In genomic region chr9:98260210-98260609, GRCm38 (mm10) we compare ENCODE assay signal across 25 mouse cellular contexts. TPM values are rescaled to one million over a fixed set of nuclear protein-coding genes. Genes with fewer than 3 reads are reported as not detected.
DNase-seq lines count a peak whose midpoint lies in the region; ATAC-seq and TF ChIP-seq lines count a peak whose summit lies in the region.
"Had no signal": no experiment of that assay in that cellular context is flagged by ENCODE, and none has a peak within 500 bp of the region (broad histone marks: within the 10 kb centered on the region; RNA-seq: fewer than 3 reads in every experiment).

No protein-coding gene starts in this region.

- no peaks in the 10 kb centered on the region for H3K9me3 ChIP-seq in heart, embryonic 12.5 days (replicated peaks)
- H3K9me3 ChIP-seq in kidney, embryonic 16.5 days (ENCODE audit: low read length): no peaks in the 10 kb centered on the region
- H3K9me3 ChIP-seq: embryonic facial prominence, embryonic 13.5 days; limb, embryonic 12.5 days; neural tube, embryonic 15.5 days had no signal

- H3K4me1 ChIP-seq in heart, embryonic 12.5 days (replicated peaks): no peaks in the 10 kb centered on the region
- no peaks in the 10 kb centered on the region; the same call in 1 of the 2 replicates for H3K4me1 ChIP-seq in kidney, embryonic 16.5 days (ENCODE audit: insufficient read depth, low read length)
- H3K4me1 ChIP-seq: embryonic facial prominence, embryonic 13.5 days; limb, embryonic 12.5 days; neural tube, embryonic 15.5 days had no signal

- no peak overlapping the region for H3K9ac ChIP-seq in heart, embryonic 12.5 days
- H3K9ac ChIP-seq in kidney, embryonic 16.5 days (replicated peaks; ENCODE audit: low read length): no peak overlapping the region
- H3K9ac ChIP-seq: embryonic facial prominence, embryonic 13.5 days; limb, embryonic 12.5 days; liver, embryonic 14.5 days; neural tube, embryonic 15.5 days had no signal

- H3K4me3 ChIP-seq in heart, embryonic 12.5 days: no peak overlapping the region
- no peak overlapping the region for H3K4me3 ChIP-seq in layer of hippocampus, adult 2 months
- no peak overlapping the region for H3K4me3 ChIP-seq in kidney, embryonic 16.5 days (ENCODE audit: low read length)
- H3K4me3 ChIP-seq: embryonic facial prominence, embryonic 13.5 days; limb, embryonic 12.5 days; neural tube, embryonic 15.5 days had no signal

- 0 out of 2 replicates have a peak, but pooled peaks have one; percentile 9 for TF ChIP-seq CTCF in layer of hippocampus, adult 2 months (conservative IDR thresholded peaks at IDR 0.05)

- H3K4me2 ChIP-seq in heart, embryonic 12.5 days: no peak overlapping the region
- H3K4me2 ChIP-seq in kidney, embryonic 16.5 days (replicated peaks; ENCODE audit: low read depth, low read length): no peak overlapping the region
- H3K4me2 ChIP-seq: embryonic facial prominence, embryonic 13.5 days; limb, embryonic 12.5 days; neural tube, embryonic 15.5 days had no signal

- 0 out of 2 replicates have a peak, but pooled peaks cover 3% of the 10 kb centered on the region for H3K27me3 ChIP-seq in heart, embryonic 12.5 days (replicated peaks)
- no peaks in the 10 kb centered on the region for H3K27me3 ChIP-seq in kidney, embryonic 16.5 days (ENCODE audit: insufficient read depth, low read length)
- H3K27me3 ChIP-seq: embryonic facial prominence, embryonic 13.5 days; limb, embryonic 12.5 days; neural tube, embryonic 15.5 days had no signal

- H3K36me3 ChIP-seq in heart, embryonic 12.5 days: no peaks in the 10 kb centered on the region
- no peaks in the 10 kb centered on the region for H3K36me3 ChIP-seq in kidney, embryonic 16.5 days (ENCODE audit: insufficient read depth, low read length)
- H3K36me3 ChIP-seq: embryonic facial prominence, embryonic 13.5 days; limb, embryonic 12.5 days; neural tube, embryonic 15.5 days had no signal

- 71% methylated on average over 8 of the region's 8 CpGs for WGBS in heart, embryonic 12.5 days
- 85% methylated on average over 8 of the region's 8 CpGs for WGBS in kidney, embryonic 16.5 days

- ATAC-seq in heart, embryonic 12.5 days (ENCODE audit: insufficient number of reproducible peaks, low FRiP score): no peak
- no peak for ATAC-seq in kidney, embryonic 16.5 days (ENCODE audit: low FRiP score, low TSS enrichment)
- ATAC-seq: activated CD4-positive, CD25-positive, alpha-beta regulatory T cell, adult 4 months; CD4-positive, CD25-positive, alpha-beta regulatory T cell, adult 4 months; forebrain, embryonic 16.5 days; hindbrain, embryonic 16.5 days; intestine, postnatal 0 days; midbrain, embryonic 16.5 days had no signal

- DNase-seq in adrenal gland, postnatal 10 days: peak; percentile 13
- DNase-seq in adrenal gland, postnatal 25 days: no peak
- peak; percentile 6 to 21 for DNase-seq in heart, adult 9 months (ENCODE audit: low spot score in 2 of 2)
- DNase-seq in NIH3T3 (ENCODE audit: low read depth): peak; percentile 41
- peak in 1 of 2 experiments; percentile 39 for DNase-seq in layer of hippocampus, adult 2 months (ENCODE audit: low spot score in 2 of 2)
- no peak for DNase-seq in kidney, adult 9 months
- DNase-seq: cerebellum, adult 11 months; cerebellum, postnatal 10 days; gastrocnemius, postnatal 14 days; heart, postnatal 4 days; spleen, adult 18-20 months; thymus, adult 18-20 months had no signal

- no peak overlapping the region for H3K27ac ChIP-seq in heart, embryonic 12.5 days (ENCODE audit: poor library complexity, severe bottlenecking)
- H3K27ac ChIP-seq in layer of hippocampus, adult 2 months: peak overlapping the region; percentile 51
- H3K27ac ChIP-seq in kidney, embryonic 16.5 days (ENCODE audit: low read length): no peak overlapping the region
- H3K27ac ChIP-seq: embryonic facial prominence, embryonic 13.5 days; kidney, postnatal 0 days; limb, embryonic 12.5 days; liver, embryonic 14.5 days; neural tube, embryonic 15.5 days had no signal

RNA-seq across cellular contexts. Expression of gene Nmnat3, which starts 27.0 kb away (rescaled TPM):
- total RNA-seq in adrenal gland, postnatal 10 days (2021): 10 to 100 TPM; 12.5 to 14.5 TPM
- 14.7 and 19.0 TPM in 2 replicates for total RNA-seq in adrenal gland, postnatal 25 days (2021)
- polyA plus RNA-seq in heart, embryonic 12.5 days (2016; fragmentation: Nextera tagmentation; extraction: Ambion mirVana): 9.4 and 10.0 TPM in 2 replicates
- total RNA-seq in layer of hippocampus, adult 2 months (2021): 1 to 10 TPM; 1.9 to 2.1 TPM
- 12.2 and 12.4 TPM in 2 replicates for polyA plus RNA-seq in kidney, embryonic 16.5 days (2015; fragmentation: Nextera tagmentation; extraction: Ambion mirVana)

Comparison
In these comparisons a context has a peak if more than half of its experiments do, and no peak if none do; other contexts are left out.
1. DNase-seq: peak in adrenal gland, postnatal 10 days (single experiment), heart, adult 9 months (2 of 2) and NIH3T3 (single experiment); none in adrenal gland, postnatal 25 days (single experiment) and kidney, adult 9 months (single experiment).